11 mouse cellular contexts compared by ENCODE assay signal in the genomic region with DNA sequence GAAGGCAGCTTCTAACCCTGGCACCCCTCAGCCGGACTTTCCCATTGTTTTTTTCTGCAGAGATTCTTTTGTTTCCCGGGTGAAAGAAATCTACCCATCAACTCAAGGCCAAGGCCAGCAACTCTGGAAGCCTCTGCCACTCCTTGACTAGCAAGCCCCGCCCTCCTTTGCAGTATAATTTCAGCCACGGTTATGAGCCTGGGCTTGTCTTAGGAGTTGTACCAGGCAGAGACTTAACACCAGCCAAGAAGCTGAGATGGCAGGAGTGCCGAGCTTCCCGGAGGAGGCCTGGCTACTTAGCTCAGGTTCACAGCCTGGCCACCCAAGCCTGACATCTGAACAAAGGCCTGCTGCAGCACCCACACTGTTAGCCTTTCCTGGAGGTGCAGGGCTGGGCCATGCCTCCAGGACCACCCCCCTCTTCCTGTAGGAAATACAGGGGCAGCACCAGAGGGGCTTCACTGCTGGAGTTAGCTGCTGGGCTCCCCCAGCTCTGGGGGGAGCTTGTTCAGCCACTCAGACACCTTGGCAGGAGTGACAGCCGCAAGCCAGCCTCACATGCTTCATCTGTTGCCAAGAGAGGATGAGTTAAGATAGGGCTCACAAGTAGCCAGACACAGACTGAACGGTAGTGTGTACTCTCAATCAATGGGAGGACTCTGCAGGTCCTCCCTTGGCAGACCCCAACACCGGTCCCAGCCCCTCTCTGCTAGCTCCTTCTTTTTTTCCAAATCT. TPM values are rescaled to one million over a fixed set of nuclear protein-coding genes. Genes with fewer than 3 reads are reported as not detected.
A peak's percentile ranks its signal among the peaks of the same experiment; 100 is the strongest.
DNase-seq lines count a peak whose midpoint lies in the region; ATAC-seq and TF ChIP-seq lines count a peak whose summit lies in the region.
"Had no signal": no experiment of that assay in that cellular context is flagged by ENCODE, and none has a peak within 500 bp of the region (broad histone marks: within the 10 kb centered on the region; RNA-seq: fewer than 3 reads in every experiment).

No protein-coding gene starts in this region.

- H3K27ac ChIP-seq in heart, embryonic 14.5 days (replicated peaks in 1 of 2; ENCODE audit: control insufficient read depth in 1 of 2, insufficient read depth in 1 of 2, low read depth in 2 of 2, low read length in 2 of 2), result no peak overlapping the region
- H3K27ac ChIP-seq in embryonic facial prominence, embryonic 15.5 days (replicated peaks), result peak overlapping the region; percentile 60
- H3K27ac ChIP-seq in forebrain, postnatal 0 days (ENCODE audit: low read depth, low read length), result peak overlapping the region; percentile 29; the same call in 1 of the 2 replicates
- H3K27ac ChIP-seq in midbrain, embryonic 15.5 days, result peak overlapping the region; percentile 100
- H3K27ac ChIP-seq in left cerebral cortex, adult 2 months, result no peak overlapping the region
- H3K27ac ChIP-seq: stomach, embryonic 15.5 days had no signal

- H3K4me3 ChIP-seq in heart, embryonic 14.5 days (ENCODE audit: control insufficient read depth in 1 of 2, insufficient read depth in 1 of 2, low read depth in 1 of 2, low read length in 2 of 2), result no peak overlapping the region
- H3K4me3 ChIP-seq in embryonic facial prominence, embryonic 15.5 days (replicated peaks), result no peak overlapping the region
- H3K4me3 ChIP-seq in forebrain, postnatal 0 days (ENCODE audit: low read depth, low read length), result no peak overlapping the region
- H3K4me3 ChIP-seq in midbrain, embryonic 15.5 days, result no peak overlapping the region
- H3K4me3 ChIP-seq in left cerebral cortex, adult 2 months, result no peak overlapping the region
- H3K4me3 ChIP-seq: stomach, embryonic 15.5 days had no signal

- WGBS in heart, embryonic 14.5 days, result 56% methylated on average over 9 of the region's 9 CpGs
- 54% methylated on average over 9 of the region's 9 CpGs for WGBS in embryonic facial prominence, embryonic 15.5 days
- 45% methylated on average over 9 of the region's 9 CpGs for WGBS in forebrain, postnatal 0 days
- 47% methylated on average over 9 of the region's 9 CpGs for WGBS in midbrain, embryonic 15.5 days

- ATAC-seq in heart, embryonic 14.5 days (ENCODE audit: insufficient number of reproducible peaks, insufficient read depth, low FRiP score, low read depth), result no peak
- no peak for ATAC-seq in embryonic facial prominence, embryonic 15.5 days (ENCODE audit: insufficient number of reproducible peaks, low FRiP score, low TSS enrichment, low read depth)
- ATAC-seq in forebrain, postnatal 0 days, result no peak
- no peak for ATAC-seq in midbrain, embryonic 15.5 days (replicated peaks)

- no peaks in the 10 kb centered on the region for H3K36me3 ChIP-seq in heart, embryonic 14.5 days (ENCODE audit: control insufficient read depth, insufficient read depth, low read length)
- no peaks in the 10 kb centered on the region for H3K36me3 ChIP-seq in embryonic facial prominence, embryonic 15.5 days
- H3K36me3 ChIP-seq in forebrain, postnatal 0 days (ENCODE audit: insufficient read depth), result no peaks in the 10 kb centered on the region
- H3K36me3 ChIP-seq in midbrain, embryonic 15.5 days (replicated peaks), result no peaks in the 10 kb centered on the region
- H3K36me3 ChIP-seq: stomach, embryonic 15.5 days had no signal

- no peak for TF ChIP-seq CTCF in forebrain, postnatal 0 days (IDR thresholded peaks at IDR 0.05; ENCODE audit: low read depth)
- TF ChIP-seq CTCF in left cerebral cortex, adult 2 months (IDR thresholded peaks at IDR 0.05), result no peak

- DNase-seq in heart, adult 9 months (ENCODE audit: low spot score in 2 of 2), result no peak
- DNase-seq in forebrain, postnatal 0 days, result no peak
- DNase-seq in thymus, adult 18-20 months, result no peak
- DNase-seq in left cerebral cortex, adult 2 months (ENCODE audit: extremely low spot score in 1 of 2, low spot score in 2 of 2), result no peak

- intact Hi-C loops in left cerebral cortex, adult 2 months (cut with DNase I), result loop anchor here (10.0 kb wide), 1 partner anchor 216 kb away; the partner anchor contains the start of genes Park7 and Tnfrsf9

- H3K4me1 ChIP-seq in heart, embryonic 14.5 days (ENCODE audit: control insufficient read depth in 2 of 2, insufficient read depth in 2 of 2, low read length in 2 of 2), result peaks cover 31 to 35% of the 10 kb centered on the region in 2 experiments
- peaks cover 50% of the 10 kb centered on the region for H3K4me1 ChIP-seq in embryonic facial prominence, embryonic 15.5 days
- H3K4me1 ChIP-seq in forebrain, postnatal 0 days (ENCODE audit: insufficient read depth), result peaks cover 27% of the 10 kb centered on the region
- H3K4me1 ChIP-seq in midbrain, embryonic 15.5 days, result peaks cover 46% of the 10 kb centered on the region

- H3K4me2 ChIP-seq in heart, embryonic 14.5 days (ENCODE audit: low read length), result no peak overlapping the region
- H3K4me2 ChIP-seq in embryonic facial prominence, embryonic 15.5 days (replicated peaks), result no peak overlapping the region
- no peak overlapping the region for H3K4me2 ChIP-seq in forebrain, postnatal 0 days (ENCODE audit: low read depth)
- no peak overlapping the region for H3K4me2 ChIP-seq in midbrain, embryonic 15.5 days
- H3K4me2 ChIP-seq: stomach, embryonic 15.5 days had no signal

- peak overlapping the region; percentile 34; the same call in 1 of the 2 replicates for H3K9ac ChIP-seq in heart, embryonic 14.5 days (ENCODE audit: low read length)
- H3K9ac ChIP-seq in embryonic facial prominence, embryonic 15.5 days, result no peak overlapping the region
- no peak overlapping the region for H3K9ac ChIP-seq in forebrain, postnatal 0 days
- H3K9ac ChIP-seq in midbrain, embryonic 15.5 days, result no peak overlapping the region
- H3K9ac ChIP-seq: stomach, embryonic 15.5 days had no signal

- no peaks in the 10 kb centered on the region for H3K9me3 ChIP-seq in heart, embryonic 14.5 days (ENCODE audit: control insufficient read depth, low read length)
- no peaks in the 10 kb centered on the region for H3K9me3 ChIP-seq in embryonic facial prominence, embryonic 15.5 days (replicated peaks)
- no peaks in the 10 kb centered on the region for H3K9me3 ChIP-seq in forebrain, postnatal 0 days (ENCODE audit: low read length)
- no peaks in the 10 kb centered on the region for H3K9me3 ChIP-seq in midbrain, embryonic 15.5 days
- H3K9me3 ChIP-seq: stomach, embryonic 15.5 days had no signal

- H3K27me3 ChIP-seq in heart, embryonic 14.5 days (ENCODE audit: control insufficient read depth, insufficient read depth, low read length), result peaks cover 10% of the 10 kb centered on the region
- H3K27me3 ChIP-seq in embryonic facial prominence, embryonic 15.5 days, result no peaks in the 10 kb centered on the region
- no peaks in the 10 kb centered on the region for H3K27me3 ChIP-seq in forebrain, postnatal 0 days (ENCODE audit: insufficient read depth, low read length)
- H3K27me3 ChIP-seq in midbrain, embryonic 15.5 days (replicated peaks), result no peaks in the 10 kb centered on the region

RNA-seq across cellular contexts. Expression of gene Gm13090, which starts 41.6 kb away (rescaled TPM):
- polyA plus RNA-seq in heart, embryonic 14.5 days (2014; fragmentation: Nextera tagmentation; extraction: Ambion mirVana), result 0.28 TPM in 1 of 2 replicates, not detected in the other
- polyA plus RNA-seq in embryonic facial prominence, embryonic 15.5 days (2015; fragmentation: Nextera tagmentation; extraction: Ambion mirVana), result not detected in 2 replicates
- not detected in 2 replicates for total RNA-seq in forebrain, postnatal 0 days (2014; rRNA removed)
- not detected in 2 replicates for polyA plus RNA-seq in forebrain, postnatal 0 days (2015; fragmentation: Nextera tagmentation; extraction: Ambion mirVana)
- 0.24 and 0.48 TPM in 2 replicates for polyA plus RNA-seq in midbrain, embryonic 15.5 days (2015; fragmentation: Nextera tagmentation; extraction: Ambion mirVana)
- total RNA-seq in left cerebral cortex, adult 2 months (2021), result not detected
- total RNA-seq: CH12.LX had no signal
- polyA plus RNA-seq: cortical plate, adult 2 months; limb, embryonic 14.5 days; stomach, embryonic 15.5 days had no signal

Comparison
In these comparisons a context has a peak if more than half of its experiments do, and no peak if none do; other contexts are left out.
1. H3K27ac ChIP-seq: peak in embryonic facial prominence, embryonic 15.5 days (single experiment), forebrain, postnatal 0 days (single experiment) and midbrain, embryonic 15.5 days (single experiment); none in heart, embryonic 14.5 days (0 of 2) and left cerebral cortex, adult 2 months (single experiment).